In the genomic region with DNA sequence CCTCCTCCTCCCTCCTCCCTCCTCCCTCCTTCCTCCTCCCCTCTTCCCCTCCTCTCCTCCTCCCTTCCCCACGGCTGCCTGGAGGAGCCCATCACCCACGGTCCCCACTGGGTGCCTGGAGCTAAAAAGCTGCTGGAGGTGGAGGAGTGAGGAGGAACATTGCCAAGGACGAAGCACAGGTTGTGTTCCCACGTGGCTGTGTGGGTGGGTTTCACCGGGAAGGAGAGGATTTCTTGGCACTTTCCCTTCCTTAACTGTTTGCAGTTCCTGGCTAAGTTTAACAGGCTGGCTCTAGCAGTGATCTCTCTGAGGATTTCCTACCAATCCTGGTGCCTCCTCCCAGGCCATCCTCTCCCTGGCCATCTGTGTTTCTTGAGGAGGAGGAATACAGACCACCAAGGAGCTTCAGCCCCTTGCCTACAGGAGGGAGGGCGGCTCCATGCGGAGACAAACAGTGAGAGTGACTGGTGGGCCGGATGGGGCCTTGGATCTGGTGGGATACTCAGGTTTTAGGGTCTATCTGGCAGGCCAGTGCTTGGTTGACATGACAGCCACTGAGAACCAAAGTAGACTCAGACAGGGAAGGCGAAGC, we compare ENCODE assay signal across 12 mouse cellular contexts. TPM values are rescaled to one million over a fixed set of nuclear protein-coding genes. Genes with fewer than 3 reads are reported as not detected.
A peak's percentile ranks its signal among the peaks of the same experiment; 100 is the strongest.
DNase-seq lines count a peak whose midpoint lies in the region; ATAC-seq lines count a peak whose summit lies in the region.
"Had no signal": no experiment of that assay in that cellular context is flagged by ENCODE, and none has a peak within 500 bp of the region (broad histone marks: within the 10 kb centered on the region; RNA-seq: fewer than 3 reads in every experiment).

No protein-coding gene starts in this region.

- DNase-seq in hindbrain, embryonic 10.5 days (ENCODE audit: low spot score) = no peak
- DNase-seq in layer of hippocampus, adult 9-10 months (ENCODE audit: low spot score) = peak; percentile 46
- peak; percentile 78 for DNase-seq in right cerebral cortex, postnatal 14 days
- DNase-seq in gastrocnemius, postnatal 36 days = no peak
- no peak for DNase-seq in urinary bladder, adult 18-20 months (ENCODE audit: low spot score in 2 of 2)
- DNase-seq: kidney, postnatal 10 days; thymus, adult 2 months had no signal

- 65% methylated on average over 9 of the region's 9 CpGs for WGBS in hindbrain, embryonic 10.5 days
- 58% methylated on average over 8 of the region's 9 CpGs for WGBS in hindbrain, embryonic 12.5 days

- H3K4me1 ChIP-seq in hindbrain, embryonic 10.5 days (replicated peaks) = peaks cover 76% of the 10 kb centered on the region
- H3K4me1 ChIP-seq in hindbrain, embryonic 12.5 days = peaks cover 53% of the 10 kb centered on the region

- intact Hi-C loops in gastrocnemius, postnatal 36 days (cut with DNase I) = no loop called here

- H3K4me3 ChIP-seq in hindbrain, embryonic 10.5 days = no peak overlapping the region
- no peak overlapping the region for H3K4me3 ChIP-seq in hindbrain, embryonic 12.5 days
- H3K4me3 ChIP-seq: hindbrain, embryonic 13.5 days; liver, embryonic 15.5 days; neural tube, embryonic 13.5 days had no signal

- ATAC-seq in hindbrain, embryonic 12.5 days (ENCODE audit: low FRiP score) = no peak
- peak; percentile 17 for ATAC-seq in frontal cortex, adult (ENCODE audit: low TSS enrichment)

- no peaks in the 10 kb centered on the region for H3K36me3 ChIP-seq in hindbrain, embryonic 10.5 days
- no peaks in the 10 kb centered on the region for H3K36me3 ChIP-seq in hindbrain, embryonic 12.5 days
- H3K36me3 ChIP-seq: hindbrain, embryonic 13.5 days; neural tube, embryonic 13.5 days had no signal

- H3K27ac ChIP-seq in hindbrain, embryonic 10.5 days = peak overlapping the region; percentile 83
- H3K27ac ChIP-seq in hindbrain, embryonic 12.5 days = no peak overlapping the region
- H3K27ac ChIP-seq: liver, embryonic 15.5 days had no signal

- H3K27me3 ChIP-seq in hindbrain, embryonic 10.5 days (ENCODE audit: insufficient read depth, poor library complexity, severe bottlenecking) = peaks cover 27% of the 10 kb centered on the region
- no peaks in the 10 kb centered on the region for H3K27me3 ChIP-seq in hindbrain, embryonic 12.5 days
- H3K27me3 ChIP-seq: hindbrain, embryonic 13.5 days; liver, embryonic 15.5 days; neural tube, embryonic 13.5 days had no signal

- no peaks in the 10 kb centered on the region for H3K9me3 ChIP-seq in hindbrain, embryonic 10.5 days
- H3K9me3 ChIP-seq in hindbrain, embryonic 12.5 days (replicated peaks) = no peaks in the 10 kb centered on the region
- H3K9me3 ChIP-seq: hindbrain, embryonic 13.5 days; liver, embryonic 15.5 days; neural tube, embryonic 13.5 days had no signal

- no peak overlapping the region for H3K4me2 ChIP-seq in hindbrain, embryonic 12.5 days (replicated peaks)
- H3K4me2 ChIP-seq: hindbrain, embryonic 13.5 days; liver, embryonic 15.5 days; neural tube, embryonic 13.5 days had no signal

- no peak overlapping the region for H3K9ac ChIP-seq in hindbrain, embryonic 12.5 days
- H3K9ac ChIP-seq: hindbrain, embryonic 13.5 days; liver, embryonic 15.5 days; neural tube, embryonic 13.5 days had no signal

RNA-seq across cellular contexts. Expression of gene Ttc7, which starts 45.6 kb away (rescaled TPM):
- polyA plus RNA-seq in hindbrain, embryonic 10.5 days (2016; fragmentation: Nextera tagmentation; extraction: Ambion mirVana) = 4.7 and 4.8 TPM in 2 replicates
- 6.0 and 6.6 TPM in 2 replicates for polyA plus RNA-seq in hindbrain, embryonic 12.5 days (2016; fragmentation: Nextera tagmentation; extraction: Ambion mirVana)
- total RNA-seq in gastrocnemius, postnatal 36 days (2021) = 1 to 10 TPM; 6.8 to 8.2 TPM

Comparison
In these comparisons a context has a peak if more than half of its experiments do, and no peak if none do; other contexts are left out.
1. DNase-seq: peak in layer of hippocampus, adult 9-10 months (single experiment) and right cerebral cortex, postnatal 14 days (single experiment); none in hindbrain, embryonic 10.5 days (single experiment), gastrocnemius, postnatal 36 days (0 of 2) and urinary bladder, adult 18-20 months (0 of 2).